Mouse (Mus musculus) stomach, postnatal 0 days (tissue): ENCODE results near the gene Axdnd1. TPM values are rescaled to one million over a fixed set of nuclear protein-coding genes. Genes with fewer than 3 reads are reported as not detected.

Source experiments
- ATAC-seq: fragments of 200-750 bp; cut with Nextera tagmentation; 2 replicates; pipeline ENCODE4 v1.8.0; 2017; ENCODE audit not compliant: low FRiP score, low TSS enrichment
- DNase-seq: peaks from one replicate; pipeline ENCODE4 v3.0.0-alpha.2; 2016; ENCODE audit warnings: low spot score
- H3K27ac ChIP-seq: fragments of 300-500 bp; sonication (generic); replicated peaks from 2 replicates; pipeline ENCODE4 v1.5.1; 2014; ENCODE audit warnings: mild to moderate bottlenecking, control low read depth
- H3K27me3 ChIP-seq: fragments of 300-500 bp; sonication (generic); 2 replicates; pipeline ENCODE4 v1.6.1; 2014; ENCODE audit warnings: low read length; ENCODE audit not compliant: control insufficient read depth, insufficient read depth
- H3K36me3 ChIP-seq: fragments of 300-500 bp; sonication (generic); 2 replicates; pipeline ENCODE4 v1.6.1; 2014; ENCODE audit warnings: low read length, mixed read lengths; ENCODE audit not compliant: control insufficient read depth, insufficient read depth
- H3K4me1 ChIP-seq: fragments of 300-500 bp; sonication (generic); replicated peaks from 2 replicates; pipeline ENCODE4 v1.6.1; 2014; ENCODE audit warnings: antibody characterized with exemption; ENCODE audit not compliant: control insufficient read depth, insufficient read depth
- H3K4me2 ChIP-seq: fragments of 300-500 bp; sonication (generic); replicated peaks from 2 replicates; pipeline ENCODE4 v1.6.1; 2014; ENCODE audit warnings: low read depth, mild to moderate bottlenecking, control low read depth, moderate library complexity
- H3K4me3 ChIP-seq: fragments of 300-500 bp; sonication (generic); 2 replicates; pipeline ENCODE4 v1.5.1; 2014; ENCODE audit warnings: low read depth, low read length, control low read depth
- H3K9ac ChIP-seq: fragments of 300-500 bp; sonication (generic); 2 replicates; pipeline ENCODE4 v1.6.1; 2014; ENCODE audit warnings: mild to moderate bottlenecking, low read length, control low read depth, mixed read lengths
- H3K9me3 ChIP-seq: fragments of 300-500 bp; sonication (generic); 2 replicates; pipeline ENCODE4 v1.6.1; 2016; ENCODE audit warnings: low read length; ENCODE audit not compliant: control insufficient read depth
- CTCF ChIP-seq: IDR thresholded peaks from 2 replicates; pipeline ENCODE4 v1.5.1; 2016; ENCODE audit warnings: antibody characterized with exemption, low read depth, mild to moderate bottlenecking, moderate library complexity
- EP300 ChIP-seq: optimal IDR thresholded peaks from 2 replicates; pipeline ENCODE3; 2016; ENCODE audit warnings: antibody characterized with exemption
- WGBS: fragments of 180-500 bp; shearing (Covaris S2); extraction: QIAGEN DNeasy Blood & Tissue Kit; methylation state at CpG from one replicate; pipeline ENCODE4 v1.1.7; 2014; 5-methylcytosine and 5-hydroxymethylcytosine counted together
- polyA plus RNA-seq: library from polyadenylated mRNA; unstranded; fragments of >200 nt; fragmentation: Nextera tagmentation; extraction: Ambion mirVana; gene quantifications from 2 replicates; pipeline ENCODE4 v1.2.1, GENCODE M21; 2015

Axdnd1 gene
- polyA plus RNA-seq, 1 experiment from 2014 or later: 0.07 TPM

DNA sequence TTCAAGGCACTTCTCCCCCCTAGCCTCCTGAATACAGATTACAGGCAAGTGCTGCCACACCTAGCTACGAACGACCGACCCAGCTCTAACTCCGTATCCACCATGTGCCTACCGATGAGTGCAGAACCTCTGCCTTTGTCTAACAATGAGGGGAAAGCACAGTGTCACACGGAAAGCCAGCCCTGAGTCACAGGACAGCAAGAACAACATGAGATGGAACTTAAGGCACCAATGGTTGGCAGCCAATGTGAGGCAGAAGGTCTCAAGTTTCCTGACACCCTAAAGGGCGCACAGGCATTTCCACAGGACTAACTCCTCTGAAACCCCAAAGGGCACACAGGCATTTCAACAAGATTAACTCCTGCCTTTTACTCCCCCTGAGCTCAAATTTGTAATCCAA is 28.1 kb upstream of the Axdnd1 start:
- no peak for DNase-seq
- no peaks in the 10 kb centered on the region for H3K36me3 ChIP-seq
- H3K4me3 ChIP-seq: no peak overlapping the region
- TF ChIP-seq EP300: no peak
- TF ChIP-seq CTCF: no peak
- WGBS: 81% methylated on average over 7 of the region's 7 CpGs
- no peaks in the 10 kb centered on the region for H3K9me3 ChIP-seq
- no peak overlapping the region for H3K27ac ChIP-seq
- H3K27me3 ChIP-seq: no peaks in the 10 kb centered on the region
- H3K4me2 ChIP-seq: no peak overlapping the region
- no peak overlapping the region for H3K9ac ChIP-seq
- no peak for ATAC-seq
- no peaks in the 10 kb centered on the region for H3K4me1 ChIP-seq

- Histone ChIP-seq H3K4me3 (no peak overlapping the region), H3K9me3 (no peaks in the 10 kb centered on the region), H3K27ac (no peak overlapping the region), H3K4me2 (no peak overlapping the region), H3K27me3 (no peaks in the 10 kb centered on the region), H3K36me3 (0 out of 2 replicates have a peak, but pooled peaks cover 2% of the 10 kb centered on the region), H3K9ac (no peak overlapping the region), H3K4me1 (no peaks in the 10 kb centered on the region)
- ATAC-seq (no peak), DNase-seq (no peak)
- WGBS: 93% methylated on average over 1 of the region's 1 CpGs
- TF ChIP-seq EP300 (no peak), CTCF (no peak)
Measured at GRCm38 (mm10) chr1:156445049-156445448, 24.1 kb upstream of the Axdnd1 start.

GRCm38 (mm10) chr1:156442776-156443175 is 21.8 kb upstream of the Axdnd1 start:
- H3K36me3 ChIP-seq: 0 out of 2 replicates have a peak, but pooled peaks cover 2% of the 10 kb centered on the region
- WGBS: 77% methylated on average over 6 of the region's 6 CpGs
- TF ChIP-seq EP300 (no peak), CTCF (no peak)

DNA sequence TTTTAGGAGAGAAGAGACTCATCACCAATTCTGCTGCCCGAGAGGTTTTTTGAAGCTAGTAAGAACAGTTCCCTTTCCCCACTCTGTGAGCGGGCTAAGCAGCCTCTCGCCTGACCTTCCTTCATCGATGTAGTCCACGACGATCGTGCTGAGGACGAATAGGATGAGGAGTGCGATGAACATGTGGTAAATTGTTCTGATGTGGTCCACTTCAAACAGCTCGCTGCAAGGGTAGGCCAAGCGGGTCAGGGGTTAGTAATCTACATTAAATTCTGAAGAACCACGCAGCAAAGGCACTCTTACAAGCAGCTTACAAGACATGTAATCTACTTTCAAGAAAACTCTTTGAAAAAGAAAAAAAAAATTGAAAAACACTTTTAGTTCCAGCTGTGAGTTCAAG is 21.3 kb upstream of the Axdnd1 start:
- H3K4me3 ChIP-seq: no peak overlapping the region
- no peaks in the 10 kb centered on the region for H3K4me1 ChIP-seq
- no peak for DNase-seq
- H3K36me3 ChIP-seq: 0 out of 2 replicates have a peak, but pooled peaks cover 2% of the 10 kb centered on the region
- H3K9me3 ChIP-seq: no peaks in the 10 kb centered on the region
- H3K27me3 ChIP-seq: no peaks in the 10 kb centered on the region
- H3K9ac ChIP-seq: no peak overlapping the region
- H3K27ac ChIP-seq: no peak overlapping the region
- no peak for ATAC-seq
- WGBS: 95% methylated on average over 12 of the region's 12 CpGs
- TF ChIP-seq CTCF: no peak
- TF ChIP-seq EP300: no peak
- H3K4me2 ChIP-seq: no peak overlapping the region

More at GRCm38 (mm10) chr1:156442776-156443175, 21.8 kb upstream of the Axdnd1 start:
- Histone ChIP-seq H3K4me3 (no peak overlapping the region), H3K27ac (no peak overlapping the region), H3K9ac (no peak overlapping the region), H3K4me1 (no peaks in the 10 kb centered on the region), H3K4me2 (no peak overlapping the region), H3K27me3 (no peaks in the 10 kb centered on the region), H3K9me3 (no peaks in the 10 kb centered on the region)
- DNase-seq (no peak), ATAC-seq (no peak)

- 78% methylated on average over 5 of the region's 5 CpGs for WGBS
- no peak overlapping the region for H3K9ac ChIP-seq
- no peak overlapping the region for H3K4me3 ChIP-seq
- H3K27ac ChIP-seq: no peak overlapping the region
- H3K9me3 ChIP-seq: no peaks in the 10 kb centered on the region
- ATAC-seq (no peak), DNase-seq (no peak)
- TF ChIP-seq EP300: no peak
- no peak overlapping the region for H3K4me2 ChIP-seq
- H3K4me1 ChIP-seq: no peaks in the 10 kb centered on the region
- 0 out of 2 replicates have a peak, but pooled peaks cover 2% of the 10 kb centered on the region for H3K36me3 ChIP-seq
- no peaks in the 10 kb centered on the region for H3K27me3 ChIP-seq
Measured at GRCm38 (mm10) chr1:156437726-156438125, 16.8 kb upstream of the Axdnd1 start.

DNA sequence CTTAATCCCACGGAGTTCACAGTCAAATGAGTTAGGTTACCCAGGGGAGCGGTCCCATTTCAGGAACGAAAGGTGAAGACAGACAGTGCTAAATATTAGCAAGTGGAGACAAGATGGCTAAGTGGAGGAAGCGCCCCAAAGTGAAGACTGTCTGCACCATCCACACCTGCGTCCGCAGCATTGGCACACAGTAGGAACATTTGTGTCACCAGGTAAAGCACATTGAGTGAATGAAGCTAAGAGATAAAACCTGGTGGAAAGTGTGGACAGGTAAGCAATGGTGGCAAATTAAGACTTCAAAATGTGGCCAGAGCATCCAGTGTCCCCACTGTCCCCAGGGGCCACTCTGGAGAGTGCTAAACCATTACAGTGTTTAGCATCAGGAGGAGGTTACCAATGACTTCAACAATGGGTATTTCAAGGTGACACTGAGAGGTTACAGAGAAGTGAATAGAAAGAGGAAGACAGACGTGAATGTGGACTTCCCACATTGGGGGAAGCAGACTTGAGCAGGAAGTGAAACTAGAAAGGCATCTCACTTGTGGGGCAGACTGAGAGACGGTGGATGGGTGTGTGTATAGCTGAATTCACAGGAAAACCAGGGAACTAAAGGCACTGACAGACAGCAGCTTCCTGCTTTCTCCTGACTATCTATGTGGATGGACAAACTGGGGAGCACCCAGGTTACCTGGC is 16.2 kb upstream of the Axdnd1 start:
- no peaks in the 10 kb centered on the region for H3K27me3 ChIP-seq

More for the DNA sequence above, 16.2 kb upstream of the Axdnd1 start:
- H3K4me3 ChIP-seq: no peak overlapping the region
- H3K4me2 ChIP-seq: no peak overlapping the region
- TF ChIP-seq EP300 (no peak), CTCF (no peak)
- no peak overlapping the region for H3K27ac ChIP-seq
- no peaks in the 10 kb centered on the region for H3K9me3 ChIP-seq
- H3K4me1 ChIP-seq: no peaks in the 10 kb centered on the region
- 91% methylated on average over 8 of the region's 8 CpGs for WGBS
- DNase-seq: no peak
- no peak overlapping the region for H3K9ac ChIP-seq
- 0 out of 2 replicates have a peak, but pooled peaks cover 3% of the 10 kb centered on the region for H3K36me3 ChIP-seq
- no peak for ATAC-seq
